Mouse (Mus musculus) hindbrain, embryonic 14.5 days (tissue): ENCODE measurements around the gene Ceacam10. TPM values are rescaled to one million over a fixed set of nuclear protein-coding genes. Genes with fewer than 3 reads are reported as not detected.
"Not testable (repeated sequence)": the region's sequence is repeated elsewhere in the genome, so short reads cannot be mapped to it uniquely, and the experiment has no call there.

Experiments
- ATAC-seq: fragments of 200-750 bp; cut with Nextera tagmentation; 2 replicates; pipeline ENCODE4 v1.8.0; 2017; ENCODE audit warnings: moderate number of reproducible peaks, mild to moderate bottlenecking, moderate TSS enrichment, moderate library complexity; ENCODE audit not compliant: low FRiP score
- DNase-seq: peaks from one replicate; pipeline ENCODE4 v3.0.0-alpha.2; 2015; ENCODE audit warnings: low spot score
- H3K27ac ChIP-seq: fragments of 300-500 bp; sonication (generic); 2 replicates; pipeline ENCODE4 v1.5.1; 2014; ENCODE audit warnings: mild to moderate bottlenecking, moderate library complexity
- H3K27me3 ChIP-seq: fragments of 300-500 bp; sonication (generic); 2 replicates; pipeline ENCODE4 v1.6.1; 2014; ENCODE audit warnings: mild to moderate bottlenecking, low read length, mixed read lengths; ENCODE audit not compliant: control insufficient read depth, insufficient read depth
- H3K36me3 ChIP-seq: fragments of 300-500 bp; sonication (generic); replicated peaks from 2 replicates; pipeline ENCODE4 v1.6.1; 2014; ENCODE audit not compliant: control insufficient read depth, insufficient read depth
- H3K4me1 ChIP-seq: fragments of 300-500 bp; sonication (generic); replicated peaks from 2 replicates; pipeline ENCODE4 v1.6.1; 2014; ENCODE audit warnings: antibody characterized with exemption, low read length, mixed read lengths; ENCODE audit not compliant: control insufficient read depth, insufficient read depth
- H3K4me2 ChIP-seq: fragments of 300-500 bp; sonication (generic); replicated peaks from 2 replicates; pipeline ENCODE4 v1.6.1; 2014; ENCODE audit warnings: mild to moderate bottlenecking, moderate library complexity
- H3K4me3 ChIP-seq: fragments of 300-500 bp; sonication (generic); replicated peaks from 2 replicates; pipeline ENCODE4 v1.5.1; 2014; ENCODE audit warnings: mild to moderate bottlenecking, low read length
- H3K9ac ChIP-seq: fragments of 300-500 bp; sonication (generic); 2 replicates; pipeline ENCODE4 v1.6.1; 2014
- H3K9me3 ChIP-seq: fragments of 300-500 bp; sonication (generic); 2 replicates; pipeline ENCODE4 v1.6.1; 2016; ENCODE audit warnings: low read length; ENCODE audit not compliant: control insufficient read depth
- WGBS: fragments of 180-500 bp; shearing (Covaris S2); extraction: QIAGEN DNeasy Blood & Tissue Kit; methylation state at CpG from one replicate; pipeline ENCODE4 v1.1.7; 2014; 5-methylcytosine and 5-hydroxymethylcytosine counted together
- polyA plus RNA-seq: library from polyadenylated mRNA; unstranded; fragments of >200 nt; fragmentation: Nextera tagmentation; extraction: Ambion mirVana; gene quantifications from 2 replicates; pipeline ENCODE4 v1.2.1, GENCODE M21; 2014

Ceacam10 gene
- polyA plus RNA-seq: 0.41 TPM in 1 of 2 replicates, not detected in the other

DNA sequence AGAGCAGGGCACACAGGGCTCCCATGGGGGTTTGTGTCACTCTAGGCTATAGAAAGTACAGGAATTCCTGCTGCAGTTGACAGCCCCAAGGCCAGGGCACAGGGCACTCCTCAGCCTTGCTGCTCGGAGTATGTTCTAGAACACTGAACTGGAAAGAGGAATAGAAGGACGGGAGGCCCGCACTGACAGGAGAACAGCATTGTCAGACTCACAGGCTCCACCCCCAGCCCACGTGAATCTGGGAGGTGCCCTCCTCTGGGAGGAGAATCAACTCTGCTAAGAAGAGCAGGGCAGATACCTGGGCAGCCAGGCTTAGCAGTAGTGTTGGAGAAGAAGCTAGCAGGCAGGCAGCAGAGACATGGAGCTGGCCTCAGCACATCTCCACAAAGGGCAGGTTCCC, at the start of gene Ceacam10:
TSS of gene Ceacam10 (plus strand) at position 289 of the 400 bp plus-strand sequence.
- not testable (repeated sequence) for H3K36me3 ChIP-seq, H3K9ac ChIP-seq, ATAC-seq, H3K4me3 ChIP-seq, DNase-seq, H3K9me3 ChIP-seq, H3K27ac ChIP-seq, H3K4me2 ChIP-seq, H3K27me3 ChIP-seq, H3K4me1 ChIP-seq
- WGBS: 41% methylated on average over 4 of the region's 4 CpGs

GRCm38 (mm10) chr7:24735970-24736670, 40.9 kb upstream of the Ceacam10 start:
- WGBS: 19% methylated on average over 17 of the region's 17 CpGs
- ATAC-seq (peak; percentile 64; the same call in 1 of the 2 replicates), DNase-seq (no peak)
- Histone ChIP-seq H3K4me1 (no peaks in the 10 kb centered on the region), H3K27me3 (no peaks in the 10 kb centered on the region), H3K4me2 (peak overlapping the region; percentile 39), H3K4me3 (peak overlapping the region; percentile 18), H3K9me3 (no peaks in the 10 kb centered on the region), H3K27ac (no peak overlapping the region), H3K36me3 (no peaks in the 10 kb centered on the region), H3K9ac (peak overlapping the region; percentile 44)

DNA sequence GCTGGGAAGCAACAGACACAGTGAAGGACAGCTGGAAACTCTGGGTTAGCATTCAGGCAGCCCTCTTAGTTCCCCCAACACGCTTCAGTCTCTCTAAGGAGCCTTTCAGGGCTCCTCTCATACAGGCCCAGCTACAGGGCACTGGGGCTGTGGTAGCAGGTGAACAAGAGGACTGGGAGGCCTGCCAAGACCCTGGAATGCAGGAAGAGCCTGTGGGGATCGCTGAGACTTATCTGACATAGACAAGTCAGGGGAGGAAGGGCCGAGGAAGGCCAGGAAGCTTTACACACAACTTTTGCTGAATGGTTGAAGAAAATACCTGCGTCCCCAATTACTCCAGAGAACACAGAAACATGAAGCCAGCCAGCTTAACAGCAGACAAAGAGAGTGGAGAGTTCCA, 26.3 kb upstream of the Ceacam10 start:
- 48% methylated on average over 4 of the region's 4 CpGs for WGBS
- no peak for DNase-seq
- Histone ChIP-seq H3K27me3 (no peaks in the 10 kb centered on the region), H3K4me3 (no peak overlapping the region), H3K9ac (no peak overlapping the region), H3K9me3 (no peaks in the 10 kb centered on the region), H3K27ac (no peak overlapping the region), H3K4me2 (no peak overlapping the region), H3K4me1 (peaks cover 9% of the 10 kb centered on the region), H3K36me3 (no peaks in the 10 kb centered on the region)
- ATAC-seq: no peak

DNA sequence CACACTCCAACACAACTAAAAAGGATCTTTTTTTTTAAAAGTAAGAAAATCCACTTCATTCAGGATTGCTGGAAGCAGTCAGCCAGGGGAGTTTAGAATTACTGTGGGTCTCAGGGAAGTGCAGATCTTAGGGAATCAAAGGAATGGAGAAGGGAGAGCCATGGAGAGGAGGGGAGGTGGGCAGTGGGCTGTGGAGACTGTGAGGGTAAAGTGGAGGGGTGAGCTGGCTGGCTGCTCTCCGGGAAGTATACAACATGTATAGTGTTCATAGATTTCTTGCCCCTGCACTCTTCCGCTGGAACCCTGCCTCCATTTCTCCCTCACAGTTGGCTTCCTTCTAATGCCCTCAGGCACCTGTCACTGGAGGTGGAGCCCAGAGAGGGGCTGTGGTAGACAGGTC, 25.4 kb upstream of the Ceacam10 start:
- DNase-seq (no peak), ATAC-seq (no peak)
- no peaks in the 10 kb centered on the region for H3K27me3 ChIP-seq
- no peaks in the 10 kb centered on the region for H3K36me3 ChIP-seq
- H3K4me1 ChIP-seq: peaks cover 9% of the 10 kb centered on the region
- no peak overlapping the region for H3K9ac ChIP-seq
- 79% methylated on average over 2 of the region's 2 CpGs for WGBS
- no peak overlapping the region for H3K27ac ChIP-seq
- H3K9me3 ChIP-seq: no peaks in the 10 kb centered on the region
- H3K4me2 ChIP-seq: no peak overlapping the region
- H3K4me3 ChIP-seq: no peak overlapping the region

- Histone ChIP-seq H3K4me2 (no peak overlapping the region), H3K4me1 (peaks cover 9% of the 10 kb centered on the region), H3K9me3 (no peaks in the 10 kb centered on the region), H3K36me3 (no peaks in the 10 kb centered on the region), H3K9ac (no peak overlapping the region), H3K27ac (no peak overlapping the region), H3K27me3 (no peaks in the 10 kb centered on the region), H3K4me3 (no peak overlapping the region)
- DNase-seq (no peak), ATAC-seq (no peak)
- WGBS: 74% methylated on average over 5 of the region's 5 CpGs
Observed at GRCm38 (mm10) chr7:24753476-24753875, 23.5 kb upstream of the Ceacam10 start.

DNA sequence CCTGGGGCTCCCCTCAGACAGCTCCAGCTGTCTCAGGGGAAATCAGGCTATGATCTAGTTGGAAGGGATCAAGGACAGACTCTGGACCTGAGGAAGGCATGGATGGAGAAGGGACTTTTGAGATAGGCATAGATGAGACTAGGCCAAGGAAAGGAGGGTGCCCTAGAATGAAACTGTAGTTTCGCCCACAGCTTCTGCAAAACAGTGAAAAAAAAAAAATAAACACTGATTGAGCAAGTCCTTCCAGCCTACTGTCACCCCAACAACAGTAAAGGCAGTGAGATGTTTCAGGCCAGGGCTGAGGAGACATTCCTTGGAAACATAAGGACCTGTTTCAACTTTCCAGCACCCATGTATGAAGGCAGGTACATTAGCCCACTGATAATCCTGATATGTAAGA, 18.5 kb upstream of the Ceacam10 start:
- H3K27me3 ChIP-seq: no peaks in the 10 kb centered on the region
- DNase-seq (no peak), ATAC-seq (no peak)
- H3K9me3 ChIP-seq: no peaks in the 10 kb centered on the region
- whole genome bisulfite sequencing: 91% methylated on average over 1 of the region's 1 CpGs
- H3K9ac ChIP-seq: no peak overlapping the region
- no peaks in the 10 kb centered on the region for H3K4me1 ChIP-seq
- no peak overlapping the region for H3K4me2 ChIP-seq
- H3K4me3 ChIP-seq: no peak overlapping the region
- H3K36me3 ChIP-seq: no peaks in the 10 kb centered on the region
- H3K27ac ChIP-seq: no peak overlapping the region

- Histone ChIP-seq H3K9me3 (no peaks in the 10 kb centered on the region), H3K36me3 (no peaks in the 10 kb centered on the region), H3K4me1 (no peaks in the 10 kb centered on the region), H3K27me3 (no peaks in the 10 kb centered on the region), H3K4me3 (no peak within 1 kb of the TSS), H3K9ac (no peak within 1 kb of the TSS), H3K4me2 (no peak within 1 kb of the TSS), H3K27ac (no peak within 1 kb of the TSS)
- 80% methylated on average over 6 of the region's 6 CpGs for WGBS
- ATAC-seq (no peak), DNase-seq (no peak)
Observed at GRCm38 (mm10) chr7:24760211-24760610, 16.8 kb upstream of the Ceacam10 start, which contains the start of gene Cd177. Cd177 (minus strand) TSS chr7:24760311.

DNA sequence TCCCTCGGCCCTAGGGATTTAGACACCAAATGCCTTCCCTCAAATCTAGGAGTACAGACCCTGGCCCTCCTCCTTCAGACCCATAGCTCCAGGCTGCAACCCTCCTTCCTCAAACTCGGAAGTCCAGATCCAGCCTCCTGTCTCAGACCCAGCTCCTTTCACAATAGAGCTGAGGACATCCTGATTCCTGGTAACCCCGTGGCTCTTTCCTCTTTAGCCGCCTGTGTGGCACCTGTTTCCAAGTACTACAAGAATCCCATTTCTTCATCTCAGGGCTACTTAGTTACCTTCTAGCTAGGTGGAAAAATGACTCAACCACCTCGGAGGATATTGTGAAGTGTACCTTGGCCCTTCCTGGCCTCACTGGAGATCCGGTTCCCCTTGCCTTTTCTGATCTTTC, 15.8 kb upstream of the Ceacam10 start:
- DNase-seq (no peak), ATAC-seq (no peak)
- no peaks in the 10 kb centered on the region for H3K36me3 ChIP-seq
- no peaks in the 10 kb centered on the region for H3K27me3 ChIP-seq
- no peaks in the 10 kb centered on the region for H3K4me1 ChIP-seq
- WGBS: 82% methylated on average over 6 of the region's 6 CpGs
- no peak overlapping the region for H3K27ac ChIP-seq
- no peak overlapping the region for H3K4me2 ChIP-seq
- no peak overlapping the region for H3K4me3 ChIP-seq
- H3K9me3 ChIP-seq: no peaks in the 10 kb centered on the region
- H3K9ac ChIP-seq: no peak overlapping the region

DNA sequence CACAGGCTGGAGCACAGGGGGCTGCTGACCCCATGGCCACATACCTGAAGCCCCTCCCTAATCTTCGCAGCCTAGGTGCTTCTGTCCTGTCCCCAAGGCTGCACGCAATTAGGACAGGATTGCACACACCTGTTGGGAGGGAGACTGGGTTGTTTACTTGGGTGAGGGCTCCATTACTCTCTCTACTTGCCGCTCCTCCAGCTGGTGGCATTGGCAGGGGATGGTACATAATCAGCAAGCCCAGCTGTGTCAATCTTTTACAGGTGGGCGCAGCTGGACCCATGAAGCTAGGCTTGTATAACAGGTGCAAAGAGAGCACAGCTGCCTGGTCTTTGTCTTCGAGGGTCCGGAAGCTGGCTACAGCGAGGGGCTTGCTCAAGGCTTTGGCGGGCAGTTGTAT, 14.4 kb upstream of the Ceacam10 start:
- H3K36me3 ChIP-seq: no peaks in the 10 kb centered on the region
- no peak overlapping the region for H3K4me3 ChIP-seq
- no peak overlapping the region for H3K4me2 ChIP-seq
- H3K9ac ChIP-seq: no peak overlapping the region
- 92% methylated on average over 8 of the region's 8 CpGs for WGBS
- no peaks in the 10 kb centered on the region for H3K27me3 ChIP-seq
- H3K4me1 ChIP-seq: no peaks in the 10 kb centered on the region
- no peak for ATAC-seq
- H3K9me3 ChIP-seq: no peaks in the 10 kb centered on the region
- no peak for DNase-seq
- no peak overlapping the region for H3K27ac ChIP-seq

DNA sequence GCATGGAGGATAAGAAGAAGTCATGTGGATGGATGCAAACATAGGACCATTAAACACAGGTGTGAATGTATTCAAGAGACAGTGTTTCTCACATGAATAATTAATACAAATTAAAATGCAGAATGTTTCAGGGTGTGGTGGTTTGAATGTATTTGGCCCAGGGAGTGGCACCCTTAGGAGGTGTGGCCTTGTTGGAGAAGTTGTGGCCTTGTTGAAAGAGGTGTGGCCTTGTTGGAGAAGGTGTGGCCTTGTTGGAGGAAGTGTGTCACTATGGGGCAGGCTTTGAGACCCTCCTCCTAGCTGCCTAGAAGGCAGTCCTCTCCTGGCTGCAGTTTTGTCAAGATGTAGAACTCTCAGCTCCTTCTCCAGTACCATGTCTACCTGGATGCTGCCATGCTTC, 5.6 kb upstream of the Ceacam10 start:
- Histone ChIP-seq H3K9me3 (no peaks in the 10 kb centered on the region), H3K4me1 (no peaks in the 10 kb centered on the region), H3K27me3 (no peaks in the 10 kb centered on the region), H3K9ac (no peak overlapping the region), H3K27ac (no peak overlapping the region), H3K36me3 (no peaks in the 10 kb centered on the region), H3K4me3 (no peak overlapping the region), H3K4me2 (no peak overlapping the region)
- ATAC-seq (no peak), DNase-seq (no peak)
